Mouse (Mus musculus) megakaryocyte, embryonic 14.5 days (primary cell): ENCODE measurements around the gene Pklr.

Experiments used
- FLI1 ChIP-seq: IDR thresholded peaks from 2 replicates; pipeline ENCODE4 v1.6.1; 2012; ENCODE audit warnings: low read length, inconsistent platforms, mixed read lengths
- GATA1 ChIP-seq: IDR thresholded peaks from 3 replicates; pipeline ENCODE4 v1.6.1; 2012; ENCODE audit warnings: mixed read lengths, low read length, inconsistent platforms, borderline replicate concordance

GRCm38 (mm10) chr3:89164506-89165267 lies 28.7 kb downstream of the Pklr start, which contains the start of gene Clk2:
- no peak for TF ChIP-seq GATA1
- no peak for TF ChIP-seq FLI1
